Mouse (Mus musculus): ENCODE measurements around the gene Gpc1. TPM values are rescaled to one million over a fixed set of nuclear protein-coding genes. Genes with fewer than 3 reads are reported as not detected.

The Gpc1 gene
- 0.12 TPM for polyA plus RNA-seq (2014; fragmentation: Illumina TruSeq; extraction: RNeasy Lipid Tissue Mini Kit (QIAGEN cat#74804); ENCODE audit: low read depth, low replicate concordance)

GRCm38 (mm10) chr1:92831188-92832001, at the start of gene Gpc1:
Gene Gpc1 (plus strand): TSS chr1:92831645.

DNA sequence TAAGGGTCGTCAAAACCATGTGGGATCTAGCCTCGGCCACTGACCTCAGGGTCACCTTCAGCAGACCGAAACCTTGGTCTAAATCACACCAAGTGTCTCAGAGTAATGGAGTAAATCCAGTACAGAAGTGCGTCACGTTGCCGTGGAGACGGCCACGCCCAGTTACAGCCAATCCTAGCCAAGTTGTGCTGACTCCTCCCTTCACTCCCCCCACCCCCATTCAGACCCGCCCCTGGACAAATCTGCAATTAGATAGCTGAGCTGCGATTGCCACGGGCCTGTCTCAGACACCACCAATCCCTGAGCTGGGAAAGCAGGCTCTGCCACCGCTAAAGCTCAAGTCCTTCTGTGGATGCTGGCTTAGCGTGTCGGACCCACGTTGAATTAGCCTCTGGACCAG, 71.3 kb downstream of the Gpc1 start, which contains the start of gene Ankmy1:
Gene Ankmy1 (minus strand): TSS at position 121 of the 400 bp plus-strand sequence.

GRCm38 (mm10) chr1:92906779-92907631, 75.6 kb downstream of the Gpc1 start, which contains the start of gene Dusp28:
Gene Dusp28 (plus strand): TSS chr1:92906981.

Other genes starting within 250 kb of the Gpc1 start
- gene Olfr1412, start 245.9 kb upstream of the Gpc1 start, polyA plus RNA-seq (2014; fragmentation: Illumina TruSeq; extraction: RNeasy Lipid Tissue Mini Kit (QIAGEN cat#74804); ENCODE audit: low read depth, low replicate concordance), result not detected
- not detected for gene Olfr1411, start 237.2 kb upstream of the Gpc1 start, polyA plus RNA-seq (2014; fragmentation: Illumina TruSeq; extraction: RNeasy Lipid Tissue Mini Kit (QIAGEN cat#74804); ENCODE audit: low read depth, low replicate concordance)
- gene Olfr1410, start 225.9 kb upstream of the Gpc1 start, polyA plus RNA-seq (2014; fragmentation: Illumina TruSeq; extraction: RNeasy Lipid Tissue Mini Kit (QIAGEN cat#74804); ENCODE audit: low read depth, low replicate concordance), result not detected
- not detected for gene Olfr12, start 213.9 kb upstream of the Gpc1 start, polyA plus RNA-seq (2014; fragmentation: Illumina TruSeq; extraction: RNeasy Lipid Tissue Mini Kit (QIAGEN cat#74804); ENCODE audit: low read depth, low replicate concordance)
- 104 TPM for gene Cops9, start 189.7 kb upstream of the Gpc1 start, polyA plus RNA-seq (2014; fragmentation: Illumina TruSeq; extraction: RNeasy Lipid Tissue Mini Kit (QIAGEN cat#74804); ENCODE audit: low read depth, low replicate concordance)
- not detected for gene Otos, start 182.8 kb upstream of the Gpc1 start, polyA plus RNA-seq (2014; fragmentation: Illumina TruSeq; extraction: RNeasy Lipid Tissue Mini Kit (QIAGEN cat#74804); ENCODE audit: low read depth, low replicate concordance)
- 1.1 TPM for gene Ankmy1, start 71.3 kb downstream of the Gpc1 start, polyA plus RNA-seq (2014; fragmentation: Illumina TruSeq; extraction: RNeasy Lipid Tissue Mini Kit (QIAGEN cat#74804); ENCODE audit: low read depth, low replicate concordance)
- gene Dusp28, start 75.3 kb downstream of the Gpc1 start, polyA plus RNA-seq (2014; fragmentation: Illumina TruSeq; extraction: RNeasy Lipid Tissue Mini Kit (QIAGEN cat#74804); ENCODE audit: low read depth, low replicate concordance), result 9.4 TPM
- 4.5 TPM for gene Rnpepl1, start 79.1 kb downstream of the Gpc1 start, polyA plus RNA-seq (2014; fragmentation: Illumina TruSeq; extraction: RNeasy Lipid Tissue Mini Kit (QIAGEN cat#74804); ENCODE audit: low read depth, low replicate concordance)
- 3.8 TPM for gene Capn10, start 102.7 kb downstream of the Gpc1 start, polyA plus RNA-seq (2014; fragmentation: Illumina TruSeq; extraction: RNeasy Lipid Tissue Mini Kit (QIAGEN cat#74804); ENCODE audit: low read depth, low replicate concordance)
- 0.40 TPM for gene Gpr35, start 119.2 kb downstream of the Gpc1 start, polyA plus RNA-seq (2014; fragmentation: Illumina TruSeq; extraction: RNeasy Lipid Tissue Mini Kit (QIAGEN cat#74804); ENCODE audit: low read depth, low replicate concordance)
- not detected for gene Aqp12, start 174.7 kb downstream of the Gpc1 start, polyA plus RNA-seq (2014; fragmentation: Illumina TruSeq; extraction: RNeasy Lipid Tissue Mini Kit (QIAGEN cat#74804); ENCODE audit: low read depth, low replicate concordance)